Mouse (Mus musculus) MEL (cell line): ENCODE results near the gene Ern1. TPM values are rescaled to one million over a fixed set of nuclear protein-coding genes. Genes with fewer than 3 reads are reported as not detected.

Experiments
- DNase-seq: peaks from one replicate; pipeline ENCODE4 v3.0.0; 2011; ENCODE audit warnings: low read depth, low spot score
- H3K27ac ChIP-seq: 2 replicates; pipeline ENCODE4 v1.5.1; 2012; ENCODE audit warnings: low read depth, mild to moderate bottlenecking, control low read depth, low read length, moderate library complexity; ENCODE audit not compliant: control insufficient read depth
- H3K27me3 ChIP-seq, 2 experiments: fragments of 150-350 bp in 1 of 2; sonication (generic) in 1 of 2; 2 replicates each; pipeline ENCODE4 v1.6.1; 2012; ENCODE audit warnings: low read length in 2 of 2, mild to moderate bottlenecking in 2 of 2, improper control_type of control experiment in 1 of 2, moderate library complexity in 1 of 2; ENCODE audit not compliant: insufficient read depth in 2 of 2, control insufficient read depth in 1 of 2
- H3K36me3 ChIP-seq, 2 experiments: 2 replicates each; pipeline ENCODE4 v1.6.1; 2012 to 2014; ENCODE audit warnings: low read length in 2 of 2, improper control_type of control experiment in 1 of 2, inconsistent platforms in 1 of 2, mild to moderate bottlenecking in 1 of 2; ENCODE audit not compliant: insufficient read depth in 2 of 2, control insufficient read depth in 1 of 2
- H3K4me1 ChIP-seq, 2 experiments: fragments of 150-350 bp in 1 of 2; sonication (generic) in 1 of 2; 2 replicates each; pipeline ENCODE4 v1.6.1; 2012; ENCODE audit warnings: low read length in 2 of 2, improper control_type of control experiment in 1 of 2, mild to moderate bottlenecking in 1 of 2; ENCODE audit not compliant: insufficient read depth in 2 of 2, control insufficient read depth in 1 of 2
- H3K4me3 ChIP-seq, 2 experiments: fragments of 150-350 bp in 1 of 2; sonication (generic) in 1 of 2; 2 replicates each; pipeline ENCODE4 v1.5.1; 2012; ENCODE audit warnings: low read depth in 2 of 2, low read length in 2 of 2, mild to moderate bottlenecking in 2 of 2, moderate library complexity in 2 of 2, control low read depth in 1 of 2, improper control_type of control experiment in 1 of 2; ENCODE audit not compliant: control insufficient read depth in 1 of 2, insufficient read depth in 1 of 2
- H3K79me2 ChIP-seq: 2 replicates; pipeline ENCODE4 v1.6.1; 2012; ENCODE audit warnings: mild to moderate bottlenecking, low read length, moderate library complexity; ENCODE audit not compliant: control insufficient read depth, poor library complexity, insufficient read depth
- H3K9ac ChIP-seq: 2 replicates; pipeline ENCODE4 v1.6.1; 2012; ENCODE audit warnings: low read depth, mild to moderate bottlenecking, control low read depth, low read length, moderate library complexity; ENCODE audit not compliant: control insufficient read depth, poor library complexity, severe bottlenecking
- H3K9me3 ChIP-seq: fragments of 150-350 bp; sonication (generic); replicated peaks from 2 replicates; pipeline ENCODE4 v1.6.1; 2012; ENCODE audit warnings: mild to moderate bottlenecking, low read length, improper control_type of control experiment, moderate library complexity; ENCODE audit not compliant: insufficient read depth
- BHLHE40 ChIP-seq: IDR thresholded peaks from 2 replicates; pipeline ENCODE4 v1.6.1; 2012; ENCODE audit warnings: low read depth, mild to moderate bottlenecking, inconsistent platforms, low read length, improper control_type of control experiment, borderline replicate concordance
- CHD1 ChIP-seq: IDR thresholded peaks from 2 replicates; pipeline ENCODE4 v1.6.1; 2012; ENCODE audit warnings: low read depth, mild to moderate bottlenecking, inconsistent platforms, low read length, improper control_type of control experiment
- CHD2 ChIP-seq: IDR thresholded peaks from 2 replicates; pipeline ENCODE4 v1.6.1; 2011; ENCODE audit warnings: low read length, improper control_type of control experiment
- ELF1 ChIP-seq: IDR thresholded peaks from 2 replicates; pipeline ENCODE4 v1.6.1; 2014; ENCODE audit warnings: low read depth, mild to moderate bottlenecking, inconsistent platforms, low read length, improper control_type of control experiment, moderate library complexity
- EP300 ChIP-seq, 2 experiments: IDR thresholded peaks; 2 replicates each; pipeline ENCODE4 v1.6.1; 2011; ENCODE audit warnings: improper control_type of control experiment in 2 of 2, low read length in 2 of 2, low read depth in 1 of 2, mild to moderate bottlenecking in 1 of 2
- GABPA ChIP-seq: IDR thresholded peaks from 2 replicates; pipeline ENCODE4 v1.6.1; 2012; ENCODE audit warnings: low read depth, mild to moderate bottlenecking, inconsistent platforms, low read length, improper control_type of control experiment, moderate library complexity
- GATA1 ChIP-seq: IDR thresholded peaks from 2 replicates; pipeline ENCODE4 v1.6.1; 2011; ENCODE audit warnings: low read depth, low read length, improper control_type of control experiment
- KAT2A ChIP-seq: conservative IDR thresholded peaks from 2 replicates; pipeline ENCODE4 v1.6.1; 2012; ENCODE audit warnings: low read depth, low read length, improper control_type of control experiment, inconsistent platforms
- MAFK ChIP-seq: IDR thresholded peaks from 2 replicates; pipeline ENCODE4 v1.6.1; 2011; ENCODE audit warnings: low read depth, mild to moderate bottlenecking, low read length, improper control_type of control experiment, borderline replicate concordance
- MAZ ChIP-seq: IDR thresholded peaks from 2 replicates; pipeline ENCODE4 v1.6.1; 2012; ENCODE audit warnings: low read depth, mild to moderate bottlenecking, inconsistent platforms, low read length, improper control_type of control experiment
- MEF2A ChIP-seq: IDR thresholded peaks from 2 replicates; pipeline ENCODE4 v1.6.1; 2014; ENCODE audit warnings: low read depth, mild to moderate bottlenecking, inconsistent platforms, low read length, improper control_type of control experiment; ENCODE audit not compliant: poor library complexity, insufficient replicate concordance, severe bottlenecking; ENCODE audit errors: extremely low read depth
- MXI1 ChIP-seq: IDR thresholded peaks from 2 replicates; pipeline ENCODE4 v1.6.1; 2011; ENCODE audit warnings: mild to moderate bottlenecking, low read depth, low read length, improper control_type of control experiment
- MYB ChIP-seq: IDR thresholded peaks from 2 replicates; pipeline ENCODE4 v1.6.1; 2011; ENCODE audit warnings: mild to moderate bottlenecking, low read depth, low read length, improper control_type of control experiment
- NELFE ChIP-seq: IDR thresholded peaks from 2 replicates; pipeline ENCODE4 v1.6.1; 2011; ENCODE audit warnings: low read depth, low read length, improper control_type of control experiment
- NRF1 ChIP-seq: IDR thresholded peaks from 2 replicates; pipeline ENCODE4 v1.6.1; 2014; ENCODE audit warnings: low read depth, mild to moderate bottlenecking, inconsistent platforms, low read length, improper control_type of control experiment, moderate library complexity; ENCODE audit not compliant: poor library complexity, insufficient read depth, severe bottlenecking
- POLR2A ChIP-seq, 2 experiments: IDR thresholded peaks; 2 replicates each; pipeline ENCODE4 v1.6.1; 2011 to 2012; ENCODE audit warnings: low read length in 2 of 2, mild to moderate bottlenecking in 2 of 2, control low read depth in 1 of 2, improper control_type of control experiment in 1 of 2, low read depth in 1 of 2, moderate library complexity in 1 of 2; ENCODE audit not compliant: control insufficient read depth in 1 of 2, insufficient read depth in 1 of 2, poor library complexity in 1 of 2
- POLR2AphosphoS2 ChIP-seq: IDR thresholded peaks from 2 replicates; pipeline ENCODE4 v1.6.1; 2011; ENCODE audit warnings: low read length, improper control_type of control experiment
- RAD21 ChIP-seq: IDR thresholded peaks from 2 replicates; pipeline ENCODE4 v1.6.1; 2011; ENCODE audit warnings: mild to moderate bottlenecking, low read depth, low read length, improper control_type of control experiment
- RCOR1 ChIP-seq: IDR thresholded peaks from 2 replicates; pipeline ENCODE4 v1.6.1; 2012; ENCODE audit warnings: low read depth, mild to moderate bottlenecking, inconsistent platforms, low read length, improper control_type of control experiment
- SIN3A ChIP-seq: IDR thresholded peaks from 2 replicates; pipeline ENCODE4 v1.6.1; 2012; ENCODE audit warnings: low read length, improper control_type of control experiment, inconsistent platforms
- TAL1 ChIP-seq: IDR thresholded peaks from 2 replicates; pipeline ENCODE4 v1.6.1; 2012; ENCODE audit warnings: mild to moderate bottlenecking, inconsistent platforms, low read length, moderate library complexity, mixed read lengths
- TCF12 ChIP-seq: IDR thresholded peaks from 2 replicates; pipeline ENCODE4 v1.6.1; 2014; ENCODE audit warnings: low read depth, mild to moderate bottlenecking, inconsistent platforms, low read length, improper control_type of control experiment, moderate library complexity
- USF1 ChIP-seq: IDR thresholded peaks from 2 replicates; pipeline ENCODE4 v1.6.1; 2014; ENCODE audit warnings: low read depth, mild to moderate bottlenecking, inconsistent platforms, low read length, improper control_type of control experiment, moderate library complexity
- USF2 ChIP-seq, 2 experiments: IDR thresholded peaks; 2 replicates each; pipeline ENCODE4 v1.6.1; 2011 to 2012; ENCODE audit warnings: improper control_type of control experiment in 2 of 2, low read length in 2 of 2, borderline replicate concordance in 1 of 2, inconsistent platforms in 1 of 2, low read depth in 1 of 2, mild to moderate bottlenecking in 1 of 2; ENCODE audit not compliant: insufficient read depth in 1 of 2
- ZC3H11A ChIP-seq: IDR thresholded peaks from 2 replicates; pipeline ENCODE4 v1.6.1; 2012; ENCODE audit warnings: low read depth, mild to moderate bottlenecking, inconsistent platforms, low read length, improper control_type of control experiment
- ZNF384 ChIP-seq: IDR thresholded peaks from 2 replicates; pipeline ENCODE4 v1.6.1; 2012; ENCODE audit warnings: low read depth, mild to moderate bottlenecking, inconsistent platforms, low read length, improper control_type of control experiment
- polyA plus RNA-seq, 2 experiments: library from polyadenylated mRNA; stranded (reverse) in 1 of 2; unstranded in 1 of 2; fragments of >175 nt in 1 of 2; fragments of >200 nt in 1 of 2; gene quantifications; 2 replicates each; pipeline versions ENCODE4 v1.2.1 to v1.2.4; 2012; ENCODE audit warnings: low replicate concordance in 2 of 2, low read depth in 1 of 2; ENCODE audit not compliant: insufficient read length in 2 of 2, insufficient read depth in 1 of 2, missing spikeins in 1 of 2
- total RNA-seq: library from RNA; depleted of rRNA; stranded (reverse); fragments of 300-350 nt; gene quantifications from 2 replicates; pipeline ENCODE4 v1.2.3, GENCODE M21; 2012

Gene Ern1
- total and polyA plus RNA-seq, 3 experiments: 4.3 to 5.7 TPM; not detected in 1

DNA sequence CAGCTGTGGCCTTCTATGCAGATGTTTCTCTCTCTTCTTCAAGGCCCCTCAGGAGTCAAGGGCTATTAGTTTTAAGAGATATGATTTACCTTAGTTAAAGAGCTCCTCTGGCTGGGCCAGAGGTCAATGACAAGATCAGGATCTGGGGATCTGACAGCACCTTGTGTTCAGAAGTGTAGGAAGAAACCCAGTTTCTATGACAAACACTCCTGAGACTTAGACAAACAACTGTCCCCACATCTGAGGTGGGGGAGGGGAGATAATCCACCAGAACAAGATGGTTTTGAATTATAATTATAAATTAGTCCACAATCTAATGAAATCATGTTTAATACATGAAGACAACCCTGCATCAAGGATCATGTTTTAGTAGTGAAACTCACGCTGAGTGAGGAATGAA, 8.9 kb downstream of the Ern1 start:
- TF ChIP-seq MAZ (no peak), NRF1 (no peak), MEF2A (no peak), USF2 (IDR thresholded peaks at IDR 0.05; ENCODE audit: borderline replicate concordance in 1 of 2, insufficient read depth in 1 of 2, low read depth in 1 of 2, low read length in 2 of 2) (no peak), SIN3A (no peak), POLR2AphosphoS2 (no peak), TCF12 (no peak), TAL1 (no peak), CHD1 (no peak), MAFK (no peak), KAT2A (no peak), GABPA (no peak), BHLHE40 (no peak), ZNF384 (no peak)
- TF ChIP-seq, all 39 proteins: peak for 0
- H3K36me3 ChIP-seq: peaks cover 0 to 36% of the 10 kb centered on the region in 2 experiments; a peak in 2 of 4 replicates
- H3K79me2 ChIP-seq: peaks cover 4% of the 10 kb centered on the region
- no peak for DNase-seq
- peaks cover 12 to 21% of the 10 kb centered on the region in 2 experiments for H3K4me1 ChIP-seq
- no peak overlapping the region for H3K27ac ChIP-seq
- no peaks in the 10 kb centered on the region for H3K27me3 ChIP-seq
- H3K9me3 ChIP-seq: no peaks in the 10 kb centered on the region
- H3K4me3 ChIP-seq: no peak overlapping the region
- H3K9ac ChIP-seq: no peak overlapping the region

DNA sequence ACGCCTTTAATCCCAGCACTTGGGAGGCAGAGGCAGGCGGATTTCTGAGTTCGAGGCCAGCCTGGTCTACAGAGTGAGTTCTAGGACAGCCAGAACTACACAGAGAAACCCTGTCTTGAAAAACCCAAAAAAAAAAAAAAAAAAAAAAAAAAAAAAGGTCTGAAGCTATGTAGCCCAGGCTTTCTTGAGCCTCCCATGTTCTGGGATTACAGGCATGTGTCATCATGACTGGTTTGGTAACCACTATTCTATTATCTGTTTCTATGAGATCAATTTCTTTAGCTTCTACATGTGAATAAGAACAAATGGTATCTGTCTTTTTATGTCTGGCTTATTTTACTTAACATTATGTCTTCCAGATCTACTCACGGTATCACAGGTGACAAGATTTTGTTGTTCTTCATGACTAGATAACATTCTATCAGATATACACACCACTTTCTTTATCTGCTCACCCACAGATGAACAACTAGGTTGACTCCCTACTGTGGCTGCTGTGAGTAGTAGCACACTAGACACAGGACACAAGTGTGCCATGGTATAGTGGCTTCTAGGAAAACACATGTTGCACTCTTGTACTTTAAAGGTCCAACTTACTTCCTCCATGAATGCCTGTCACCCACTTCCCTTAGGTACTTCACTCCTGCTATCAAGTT, 10.0 kb downstream of the Ern1 start:
- Histone ChIP-seq H3K79me2 (peaks cover 4% of the 10 kb centered on the region), H3K4me1 (peaks cover 14 to 23% of the 10 kb centered on the region in 2 experiments)

More for the DNA sequence above, 10.0 kb downstream of the Ern1 start:
- H3K27ac ChIP-seq: peak overlapping the region; percentile 29; the same call in 1 of the 2 replicates
- TF ChIP-seq ZNF384 (peak; percentile 74), TCF12 (peak; percentile 76), ELF1 (no peak), USF1 (no peak), RAD21 (no peak), NELFE (no peak), KAT2A (no peak), GATA1 (peak; percentile 57), CHD2 (no peak), ZC3H11A (no peak), CHD1 (no peak), USF2 (IDR thresholded peaks at IDR 0.05; ENCODE audit: borderline replicate concordance in 1 of 2, insufficient read depth in 1 of 2, low read depth in 1 of 2, low read length in 2 of 2) (no peak), MXI1 (peak; percentile 48; the same call in 1 of the 2 replicates), POLR2A (IDR thresholded peaks at IDR 0.05; ENCODE audit: control insufficient read depth in 1 of 2, insufficient read depth in 1 of 2, low read depth in 1 of 2, low read length in 2 of 2, poor library complexity in 1 of 2) (no peak), NRF1 (no peak), RCOR1 (peak; percentile 18; the same call in 1 of the 2 replicates), EP300 (IDR thresholded peaks at IDR 0.05; ENCODE audit: low read depth in 1 of 2, low read length in 2 of 2) (peak in 1 of 2 experiments; percentile 56; a peak in 2 of 4 replicates), MYB (no peak)
- no peak overlapping the region for H3K4me3 ChIP-seq
- peak; percentile 49 for DNase-seq
- H3K27me3 ChIP-seq: no peaks in the 10 kb centered on the region
- no peaks in the 10 kb centered on the region for H3K9me3 ChIP-seq
- H3K36me3 ChIP-seq: peaks cover 0 to 37% of the 10 kb centered on the region in 2 experiments; a peak in 2 of 4 replicates
- no peak overlapping the region for H3K9ac ChIP-seq
